Mouse (Mus musculus) intestine, postnatal 0 days (tissue): ENCODE measurements around the gene Prop1. TPM values are rescaled to one million over a fixed set of nuclear protein-coding genes. Genes with fewer than 3 reads are reported as not detected.

Experiments used
- ATAC-seq: fragments of 200-750 bp; cut with Nextera tagmentation; 2 replicates; pipeline ENCODE4 v1.8.0; 2017; ENCODE audit warnings: mild to moderate bottlenecking, moderate TSS enrichment, moderate library complexity
- H3K27ac ChIP-seq: fragments of 300-500 bp; sonication (generic); 2 replicates; pipeline ENCODE4 v1.5.1; 2014; ENCODE audit warnings: mild to moderate bottlenecking, low read depth, low read length, moderate library complexity
- H3K27me3 ChIP-seq: fragments of 300-500 bp; sonication (generic); replicated peaks from 2 replicates; pipeline ENCODE4 v1.6.1; 2014; ENCODE audit warnings: low read length, mixed read lengths; ENCODE audit not compliant: control insufficient read depth, insufficient read depth
- H3K36me3 ChIP-seq: fragments of 300-500 bp; sonication (generic); 2 replicates; pipeline ENCODE4 v1.6.1; 2014; ENCODE audit warnings: mild to moderate bottlenecking, moderate library complexity; ENCODE audit not compliant: control insufficient read depth, insufficient read depth
- H3K4me1 ChIP-seq: fragments of 300-500 bp; sonication (generic); replicated peaks from 2 replicates; pipeline ENCODE4 v1.6.1; 2014; ENCODE audit warnings: antibody characterized with exemption, low read length, mixed read lengths; ENCODE audit not compliant: control insufficient read depth, insufficient read depth
- H3K4me2 ChIP-seq: fragments of 300-500 bp; sonication (generic); replicated peaks from 2 replicates; pipeline ENCODE4 v1.6.1; 2014; ENCODE audit warnings: low read depth, mild to moderate bottlenecking, moderate library complexity
- H3K4me3 ChIP-seq: fragments of 300-500 bp; sonication (generic); 2 replicates; pipeline ENCODE4 v1.5.1; 2014; ENCODE audit warnings: low read depth, low read length
- H3K9ac ChIP-seq: fragments of 300-500 bp; sonication (generic); 2 replicates; pipeline ENCODE4 v1.6.1; 2014; ENCODE audit warnings: mild to moderate bottlenecking, low read depth, low read length
- H3K9me3 ChIP-seq: fragments of 300-500 bp; sonication (generic); 2 replicates; pipeline ENCODE4 v1.6.1; 2016; ENCODE audit warnings: mixed run types; ENCODE audit not compliant: control insufficient read depth
- CTCF ChIP-seq: sonication (generic); IDR thresholded peaks from 2 replicates; pipeline ENCODE4 v1.5.1; 2016; ENCODE audit warnings: low read depth, mild to moderate bottlenecking, control low read depth, antibody characterized with exemption, moderate library complexity
- WGBS: fragments of 180-500 bp; shearing (Covaris S2); extraction: QIAGEN DNeasy Blood & Tissue Kit; methylation state at CpG from one replicate; pipeline ENCODE4 v1.1.7; 2014; 5-methylcytosine and 5-hydroxymethylcytosine counted together
- polyA plus RNA-seq: library from polyadenylated mRNA; unstranded; fragments of >200 nt; fragmentation: Nextera tagmentation; extraction: Ambion mirVana; gene quantifications from 2 replicates; pipeline ENCODE4 v1.2.1, GENCODE M21; 2015

Prop1 gene
- polyA plus RNA-seq, 1 experiment from 2014 or later: not detected

GRCm38 (mm10) chr11:50931021-50931420 is 22.5 kb downstream of the Prop1 start:
- H3K36me3 ChIP-seq: no peaks in the 10 kb centered on the region

GRCm38 (mm10) chr11:50930469-50931014 is 23.0 kb downstream of the Prop1 start:
- Histone ChIP-seq H3K27ac (no peak overlapping the region), H3K9ac (peak overlapping the region; percentile 41; the same call in 1 of the 2 replicates), H3K27me3 (0 out of 2 replicates have a peak, but pooled peaks cover 4% of the 10 kb centered on the region), H3K4me2 (peak overlapping the region; percentile 85), H3K36me3 (no peaks in the 10 kb centered on the region), H3K4me1 (no peaks in the 10 kb centered on the region), H3K9me3 (no peaks in the 10 kb centered on the region), H3K4me3 (peak overlapping the region; percentile 73)
- TF ChIP-seq CTCF: no peak
- ATAC-seq: no peak
- 12% methylated on average over 14 of the region's 14 CpGs for WGBS

More at GRCm38 (mm10) chr11:50931021-50931420, 22.5 kb downstream of the Prop1 start:
- no peak overlapping the region for H3K27ac ChIP-seq
- H3K4me3 ChIP-seq: peak overlapping the region; percentile 73
- H3K4me2 ChIP-seq: peak overlapping the region; percentile 85
- H3K9ac ChIP-seq: peak overlapping the region; percentile 41; the same call in 1 of the 2 replicates
- ATAC-seq: peak; percentile 37
- H3K4me1 ChIP-seq: no peaks in the 10 kb centered on the region
- 0 out of 2 replicates have a peak, but pooled peaks cover 4% of the 10 kb centered on the region for H3K27me3 ChIP-seq
- WGBS: under 1% methylated on average over 16 of the region's 16 CpGs
- H3K9me3 ChIP-seq: no peaks in the 10 kb centered on the region
- TF ChIP-seq CTCF: no peak

DNA sequence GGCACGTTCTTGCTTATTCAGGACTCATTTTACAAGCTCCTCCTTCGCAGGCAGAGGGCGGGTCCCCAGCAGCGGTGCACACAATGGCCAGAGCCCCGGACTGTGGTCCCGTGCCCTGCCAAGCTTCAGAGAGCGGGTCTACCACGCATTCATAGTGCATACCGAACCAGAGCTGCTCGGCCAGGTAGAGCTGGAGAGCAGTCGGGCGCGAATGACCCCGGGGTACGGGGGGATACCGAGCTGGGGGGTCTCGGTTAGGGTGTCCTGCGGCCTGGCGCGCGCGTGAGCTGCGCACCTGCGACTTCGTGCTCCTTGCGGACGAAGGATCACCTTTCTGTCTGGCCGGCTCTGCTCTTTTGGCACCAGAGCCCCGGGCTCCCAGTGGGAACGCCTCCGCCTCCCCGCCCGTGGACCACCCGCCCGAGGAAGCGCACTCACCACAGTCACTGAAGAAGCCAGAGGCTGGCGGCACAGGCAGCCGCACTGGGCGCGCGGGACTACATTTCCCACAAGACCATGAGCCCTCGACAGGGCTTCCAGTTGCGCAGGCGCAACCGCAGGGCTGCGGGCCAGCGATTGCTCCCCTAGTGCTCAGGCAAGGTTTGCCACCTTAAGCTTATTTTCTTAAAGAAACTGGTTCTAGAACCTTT is 37.8 kb downstream of the Prop1 start, which contains the start of gene Zfp2:
TSS of gene Zfp2 (minus strand) at position 495 of the 650 bp plus-strand sequence.
- H3K27ac ChIP-seq: no peak within 1 kb of the TSS
- H3K36me3 ChIP-seq: 0 out of 2 replicates have a peak, but pooled peaks cover under 1% of the 10 kb centered on the region
- ATAC-seq: peak; percentile 97
- no peaks in the 10 kb centered on the region for H3K27me3 ChIP-seq
- H3K4me3 ChIP-seq: peak within 1 kb of the TSS; percentile 87
- TF ChIP-seq CTCF: peak; percentile 82
- peak within 1 kb of the TSS; percentile 60 for H3K9ac ChIP-seq
- no peaks in the 10 kb centered on the region for H3K9me3 ChIP-seq
- H3K4me2 ChIP-seq: peak within 1 kb of the TSS; percentile 90
- WGBS: under 1% methylated on average over 47 of the region's 47 CpGs
- no peaks in the 10 kb centered on the region for H3K4me1 ChIP-seq

- H3K4me2 ChIP-seq: no peak overlapping the region
- TF ChIP-seq CTCF: no peak
- H3K9ac ChIP-seq: no peak overlapping the region
- no peak overlapping the region for H3K27ac ChIP-seq
- no peak for ATAC-seq
- no peaks in the 10 kb centered on the region for H3K9me3 ChIP-seq
- no peaks in the 10 kb centered on the region for H3K4me1 ChIP-seq
- H3K4me3 ChIP-seq: no peak overlapping the region
- 0 out of 2 replicates have a peak, but pooled peaks cover 11% of the 10 kb centered on the region for H3K36me3 ChIP-seq
- WGBS: 96% methylated on average over 3 of the region's 3 CpGs
- H3K27me3 ChIP-seq: no peaks in the 10 kb centered on the region
Measured at GRCm38 (mm10) chr11:50914461-50914860, 39.1 kb downstream of the Prop1 start.

DNA sequence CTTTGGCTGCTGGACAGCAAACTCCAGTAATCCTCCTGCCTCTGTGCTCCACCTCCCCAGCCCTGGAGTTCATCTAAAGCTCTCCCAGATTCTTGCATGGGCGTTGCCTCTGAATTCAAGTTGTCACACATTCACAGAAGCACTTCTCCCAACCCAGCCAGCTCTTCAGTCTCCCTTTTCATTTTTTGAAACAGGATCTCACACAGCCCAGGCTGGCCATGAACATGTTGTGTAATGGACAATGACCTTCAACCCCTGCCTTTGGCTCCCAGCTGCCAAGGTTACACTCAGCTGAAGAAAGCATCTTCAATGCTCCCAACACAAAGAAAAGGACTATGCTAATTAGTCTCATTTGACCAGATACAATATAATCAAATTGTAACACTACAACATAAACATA is 40.3 kb downstream of the Prop1 start:
- ATAC-seq: no peak
- H3K4me2 ChIP-seq: no peak overlapping the region
- no peaks in the 10 kb centered on the region for H3K9me3 ChIP-seq
- H3K27ac ChIP-seq: no peak overlapping the region
- no peaks in the 10 kb centered on the region for H3K4me1 ChIP-seq
- H3K4me3 ChIP-seq: no peak overlapping the region
- WGBS: 81% methylated on average over 1 of the region's 1 CpGs
- no peaks in the 10 kb centered on the region for H3K27me3 ChIP-seq
- H3K36me3 ChIP-seq: peaks cover 19% of the 10 kb centered on the region
- TF ChIP-seq CTCF: no peak
- H3K9ac ChIP-seq: no peak overlapping the region

DNA sequence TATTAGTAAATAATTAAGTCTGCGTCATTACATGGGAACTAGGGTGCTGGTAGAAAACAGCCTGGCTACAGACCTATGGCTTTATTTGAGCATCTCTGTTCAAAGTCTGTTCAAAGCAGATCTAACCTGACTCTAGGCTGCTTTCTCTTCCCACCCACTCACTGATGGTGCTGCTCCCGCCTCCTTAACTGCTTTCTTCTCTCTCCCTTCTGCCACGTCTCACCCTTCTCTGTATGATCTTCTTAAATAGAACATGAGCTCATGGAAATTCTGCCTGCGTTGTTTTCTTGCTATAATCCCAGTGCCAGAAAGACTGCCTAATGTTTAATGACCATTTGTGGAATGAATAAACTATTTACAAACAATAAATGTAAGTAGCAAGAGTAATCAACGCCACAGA is 45.4 kb downstream of the Prop1 start:
- H3K4me1 ChIP-seq: no peaks in the 10 kb centered on the region
- H3K4me2 ChIP-seq: no peak overlapping the region
- ATAC-seq: no peak
- no peak overlapping the region; the same call in 1 of the 2 replicates for H3K27ac ChIP-seq
- H3K9ac ChIP-seq: no peak overlapping the region
- no peak for TF ChIP-seq CTCF
- WGBS: 91% methylated on average over 5 of the region's 5 CpGs
- H3K36me3 ChIP-seq: peaks cover 62% of the 10 kb centered on the region
- H3K4me3 ChIP-seq: no peak overlapping the region
- H3K27me3 ChIP-seq: no peaks in the 10 kb centered on the region
- H3K9me3 ChIP-seq: no peaks in the 10 kb centered on the region

Other genes with a start within 250 kb of the Prop1 start
- gene Zfp354c, start 126.0 kb downstream of the Prop1 start, polyA plus RNA-seq: 3.4 and 3.5 TPM in 2 replicates
- 0.08 and 0.18 TPM in 2 replicates for gene Zfp879, start 112.2 kb downstream of the Prop1 start, polyA plus RNA-seq
- gene Grm6, start 103.1 kb downstream of the Prop1 start, polyA plus RNA-seq: not detected in 2 replicates
- gene Zfp454, start 66.1 kb downstream of the Prop1 start, polyA plus RNA-seq: 1.1 and 1.2 TPM in 2 replicates
- 2.1 and 2.7 TPM in 2 replicates for gene Zfp2, start 37.6 kb downstream of the Prop1 start, polyA plus RNA-seq
- 0.54 and 0.63 TPM in 2 replicates for gene Zfp354b, start 22.1 kb downstream of the Prop1 start, polyA plus RNA-seq
- gene 4933414I15Rik, start 10.0 kb downstream of the Prop1 start, polyA plus RNA-seq: not detected in 2 replicates
- gene Olfr1378, start 12.8 kb upstream of the Prop1 start, polyA plus RNA-seq: not detected in 2 replicates
- gene Olfr1377, start 28.2 kb upstream of the Prop1 start, polyA plus RNA-seq: not detected in 2 replicates
- not detected in 2 replicates for gene Olfr51, start 49.8 kb upstream of the Prop1 start, polyA plus RNA-seq
- gene Olfr54, start 60.5 kb upstream of the Prop1 start, polyA plus RNA-seq: not detected in 2 replicates
- gene Olfr1375, start 94.3 kb upstream of the Prop1 start, polyA plus RNA-seq: not detected in 2 replicates
- 2.3 and 2.6 TPM in 2 replicates for gene Zfp354a, start 105.5 kb upstream of the Prop1 start, polyA plus RNA-seq